Mouse (Mus musculus): ENCODE measurements around the gene Dyrk3.

DNA sequence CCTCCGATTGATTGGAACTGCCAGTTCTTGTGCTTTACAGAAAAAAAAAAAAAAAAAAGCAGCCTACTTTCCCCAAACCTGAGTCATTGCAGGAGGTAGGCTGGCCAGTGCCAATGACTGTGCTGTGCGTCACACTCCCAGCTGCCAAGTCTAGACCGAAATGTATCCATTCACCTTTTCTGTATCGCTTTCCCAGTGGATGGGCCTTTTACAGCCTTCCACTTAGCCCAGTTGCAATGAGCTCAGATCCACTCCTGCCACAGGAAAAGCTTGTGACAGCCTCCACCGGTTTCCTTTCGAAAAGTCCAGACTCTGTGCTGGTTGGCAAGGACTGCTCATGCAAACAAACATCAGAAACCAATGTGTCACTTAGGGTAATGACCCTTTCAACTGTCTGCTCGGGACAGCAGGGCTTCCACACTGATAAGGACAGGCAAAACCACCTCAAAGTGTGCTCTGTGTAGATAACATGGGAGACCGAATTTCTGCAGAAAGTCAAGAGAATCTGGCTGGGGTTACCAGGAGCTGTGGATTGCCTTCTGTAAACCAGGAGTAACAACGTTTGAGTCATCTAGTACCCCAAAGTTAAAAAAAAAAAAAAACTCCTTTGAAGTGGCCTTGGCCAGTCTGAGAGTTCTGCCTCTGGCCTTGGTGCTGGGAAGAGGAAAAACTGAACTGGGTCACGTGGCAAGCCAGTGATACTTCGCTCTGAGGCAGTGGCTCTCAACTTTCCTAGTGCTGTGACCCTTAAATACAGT, 12.0 kb downstream of the Dyrk3 start:
- TF ChIP-seq ZC3H11A (IDR thresholded peaks at IDR 0.05; ENCODE audit: borderline replicate concordance, low read depth, low read length) (no peak), MAFK (IDR thresholded peaks at IDR 0.05; ENCODE audit: insufficient read depth, low read depth, low read length) (no peak), ZNF384 (IDR thresholded peaks at IDR 0.05; ENCODE audit: low read depth, low read length) (peak; percentile 91)

Data from ES-E14 (cell line).